Comparison of ENCODE assay signal across 19 mouse cellular contexts in genomic region chr10:120487881-120488280, GRCm38 (mm10). TPM values are rescaled to one million over a fixed set of nuclear protein-coding genes. Genes with fewer than 3 reads are reported as not detected.
"Had no signal": no experiment of that assay in that cellular context is flagged by ENCODE, and none has a peak within 500 bp of the region (broad histone marks: within the 10 kb centered on the region; RNA-seq: fewer than 3 reads in every experiment).

No protein-coding gene starts in this region.

- H3K9ac ChIP-seq: lung, embryonic 14.5 days; midbrain, embryonic 12.5 days; neural tube, embryonic 13.5 days; neural tube, embryonic 15.5 days; stomach, embryonic 15.5 days had no signal

- DNase-seq: lung, adult 18-20 months; lung, embryonic 14.5 days; lung, postnatal 10 days; lung, postnatal 4 days; midbrain, embryonic 14.5 days; retina, postnatal 1 day; right cerebral cortex, adult 18-20 months; thymus, adult 2 months; thymus, postnatal 14 days; thymus, postnatal 36 days had no signal

- H3K27me3 ChIP-seq: midbrain, embryonic 12.5 days; neural tube, embryonic 13.5 days; neural tube, embryonic 15.5 days; stomach, embryonic 15.5 days had no signal

- H3K4me3 ChIP-seq: midbrain, embryonic 10.5 days; midbrain, embryonic 12.5 days; myocyte; neural tube, embryonic 13.5 days; neural tube, embryonic 15.5 days; stomach, embryonic 15.5 days had no signal

- H3K27ac ChIP-seq: midbrain, embryonic 10.5 days; midbrain, embryonic 12.5 days; neural tube, embryonic 13.5 days; neural tube, embryonic 15.5 days; stomach, embryonic 15.5 days; stomach, postnatal 0 days had no signal

- H3K4me2 ChIP-seq: lung, embryonic 14.5 days; midbrain, embryonic 12.5 days; neural tube, embryonic 13.5 days; neural tube, embryonic 15.5 days; stomach, embryonic 15.5 days had no signal

- H3K36me3 ChIP-seq: midbrain, embryonic 10.5 days; midbrain, embryonic 12.5 days; neural tube, embryonic 13.5 days; neural tube, embryonic 15.5 days; stomach, embryonic 15.5 days had no signal

- H3K9me3 ChIP-seq: neural tube, embryonic 15.5 days; stomach, embryonic 15.5 days had no signal

- ATAC-seq: midbrain, embryonic 16.5 days had no signal

- H3K4me1 ChIP-seq: midbrain, embryonic 12.5 days; neural tube, embryonic 13.5 days; neural tube, embryonic 15.5 days; stomach, embryonic 15.5 days had no signal

RNA-seq across cellular contexts. Expression of gene Hmga2, which starts 11.6 kb away (rescaled TPM):
- polyA plus RNA-seq: spleen, adult 2 months had no signal
